Mouse (Mus musculus) heart, adult 8-10 months (tissue): Measurements from ENCODE around the gene Ivns1abp. TPM values are rescaled to one million over a fixed set of nuclear protein-coding genes. Genes with fewer than 3 reads are reported as not detected.

Experiments used
- total RNA-seq, 4 experiments: library from RNA; stranded (reverse); gene quantifications; 2 replicates each; pipeline ENCODE4 v1.2.4; 2022

Ivns1abp gene
- total RNA-seq, 4 experiments from 2014 or later, result 828 to 896 (median 874) TPM

Other genes with a start within 250 kb of the Ivns1abp start
- gene Gm47985, start 161.9 kb upstream of the Ivns1abp start, total RNA-seq, result 1 to 10 TPM in 1 of 4 experiments, under 1 TPM in 2, not detected in 1; 0.60 to 1.2 (median 0.63) TPM
- gene Gm8947, start 152.1 kb upstream of the Ivns1abp start, total RNA-seq, result not detected
- not detected for gene Gm47995, start 146.0 kb upstream of the Ivns1abp start, total RNA-seq
- not detected for gene 3110040M04Rik, start 140.4 kb upstream of the Ivns1abp start, total RNA-seq
- not detected for gene Gm47996, start 134.3 kb upstream of the Ivns1abp start, total RNA-seq
- 10 to 100 TPM in 3 of 4 experiments, 1 to 10 TPM in 1; 9.8 to 12.1 (median 10.7) TPM for gene Swt1, start 84.0 kb downstream of the Ivns1abp start, total RNA-seq
- 10 to 100 TPM; 18.7 to 26.2 (median 22.6) TPM for gene Trmt1l, start 84.1 kb downstream of the Ivns1abp start, total RNA-seq
- 10 to 100 TPM; 13.0 to 17.6 (median 14.7) TPM for gene Rnf2, start 156.5 kb downstream of the Ivns1abp start, total RNA-seq
- gene Fam129a, start 226.7 kb downstream of the Ivns1abp start, total RNA-seq, result 10 to 100 TPM in 3 of 4 experiments, 1 to 10 TPM in 1; 8.8 to 16.2 (median 12.4) TPM